Mouse (Mus musculus): ENCODE data around the gene Fbxw7.
"Not testable (repeated sequence)": the region's sequence is repeated elsewhere in the genome, so short reads cannot be mapped to it uniquely, and the experiment has no call there.

Fbxw7 gene

GRCm38 (mm10) chr3:84827617-84828016 lies 12.5 kb downstream of the Fbxw7 start:
- no peak for DNase-seq

DNA sequence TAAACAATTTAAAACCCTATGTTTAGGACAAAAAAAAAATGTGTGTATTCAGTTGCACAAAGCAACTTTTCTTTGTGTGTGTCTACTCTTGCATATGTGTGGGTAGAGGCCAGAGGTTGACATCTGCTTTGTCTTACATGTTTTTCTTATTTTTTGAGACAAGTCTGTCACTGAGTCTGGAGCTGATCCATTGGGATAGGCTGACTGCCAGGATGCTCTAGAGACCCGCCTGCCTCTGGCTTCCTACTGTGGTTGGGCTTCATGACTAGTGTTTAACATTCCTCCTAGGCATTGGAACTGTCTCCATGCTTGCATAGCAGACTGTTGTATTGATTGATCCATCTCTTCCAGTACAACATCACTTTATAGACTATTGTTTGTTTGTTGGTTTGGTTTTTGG lies 14.3 kb downstream of the Fbxw7 start:
- no peak for DNase-seq

DNA sequence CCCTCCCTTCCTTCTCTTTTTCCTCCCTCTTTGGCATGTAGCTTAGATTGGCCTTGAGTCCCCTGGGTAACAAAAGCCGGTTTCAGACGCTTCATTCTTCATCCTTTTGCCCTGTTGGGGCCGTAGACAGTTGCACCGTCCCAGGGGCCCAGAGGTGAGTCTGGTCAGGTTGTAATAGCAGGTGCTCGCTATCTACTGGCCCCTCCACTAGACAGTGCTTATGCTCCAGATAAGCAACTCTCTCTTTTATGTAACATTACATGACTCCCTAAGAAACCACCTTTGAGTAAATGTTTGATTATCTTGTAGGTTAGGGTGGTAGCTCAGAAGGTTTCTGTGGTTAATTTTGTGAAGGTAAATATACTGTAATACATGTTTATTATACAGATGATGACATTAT lies 21.0 kb downstream of the Fbxw7 start:
- DNase-seq = no peak

GRCm38 (mm10) chr3:84837984-84838383 lies 22.9 kb downstream of the Fbxw7 start:
- no peak for DNase-seq

DNA sequence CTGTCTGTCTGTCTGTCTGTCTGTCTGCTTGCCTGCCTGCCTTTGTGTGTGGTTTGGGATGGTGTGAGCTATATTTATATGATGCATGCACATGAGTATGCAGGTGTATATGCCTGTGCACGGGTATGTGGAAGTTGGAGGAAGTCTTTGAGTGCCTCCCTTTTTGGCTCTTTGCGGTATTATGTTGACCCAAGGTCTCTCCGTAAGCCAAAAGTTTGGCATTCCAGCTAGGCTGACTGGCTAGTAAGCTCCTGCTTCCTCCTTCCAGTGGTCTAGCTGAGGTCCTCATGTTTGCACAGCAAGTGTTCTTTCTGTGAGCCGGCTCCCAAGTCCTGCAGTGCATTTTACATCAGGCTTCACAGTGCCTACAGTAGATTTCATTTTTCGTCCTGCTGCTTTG lies 24.4 kb downstream of the Fbxw7 start:
- no peak for DNase-seq

GRCm38 (mm10) chr3:84841271-84841670 lies 26.2 kb downstream of the Fbxw7 start:
- no peak for DNase-seq

- no peak for DNase-seq
Measured at GRCm38 (mm10) chr3:84842793-84843192, 27.7 kb downstream of the Fbxw7 start.

DNA sequence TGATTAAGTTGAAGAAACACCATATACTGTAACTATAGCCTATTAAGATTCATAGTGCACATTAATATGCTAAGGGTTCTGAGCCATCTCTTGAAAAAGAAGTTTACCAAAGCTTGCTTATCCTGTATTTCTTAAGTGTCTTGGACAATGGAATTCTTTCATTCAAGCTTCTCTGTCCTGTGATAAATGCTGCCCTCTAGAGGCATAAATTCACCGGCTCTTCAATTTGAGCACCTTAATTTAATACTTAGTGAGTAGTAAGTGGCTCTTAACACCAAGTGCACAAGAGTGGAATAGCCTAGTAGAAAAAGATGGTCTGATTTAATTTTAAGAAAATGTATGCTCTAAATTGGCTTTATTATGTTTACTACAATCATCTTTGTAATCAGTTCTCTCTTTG lies 28.5 kb downstream of the Fbxw7 start:
- peak; percentile 33 to 79 for DNase-seq

DNA sequence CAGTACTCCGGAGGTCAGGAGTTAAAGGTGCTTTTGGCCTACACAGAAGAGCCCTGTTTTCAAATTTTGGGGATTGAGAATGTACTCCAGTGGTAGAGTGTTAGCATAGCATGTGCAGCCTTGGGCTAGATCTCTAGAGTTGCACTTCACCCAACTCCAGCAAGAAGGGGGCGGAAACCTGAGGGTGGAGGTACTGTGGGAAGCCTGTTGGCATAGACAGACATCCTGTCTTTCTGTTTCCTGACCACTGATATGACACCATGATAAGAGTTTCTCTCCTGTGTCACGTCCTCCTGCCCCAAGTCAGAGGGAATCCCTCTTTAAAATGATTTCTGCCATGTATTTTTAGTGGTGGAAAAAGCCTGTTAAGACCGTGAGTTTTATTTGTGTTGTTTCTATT lies 33.7 kb downstream of the Fbxw7 start:
- peak; percentile 40 to 61 for DNase-seq

- no peak for DNase-seq
Measured at GRCm38 (mm10) chr3:84850418-84850817, 35.4 kb downstream of the Fbxw7 start.

DNA sequence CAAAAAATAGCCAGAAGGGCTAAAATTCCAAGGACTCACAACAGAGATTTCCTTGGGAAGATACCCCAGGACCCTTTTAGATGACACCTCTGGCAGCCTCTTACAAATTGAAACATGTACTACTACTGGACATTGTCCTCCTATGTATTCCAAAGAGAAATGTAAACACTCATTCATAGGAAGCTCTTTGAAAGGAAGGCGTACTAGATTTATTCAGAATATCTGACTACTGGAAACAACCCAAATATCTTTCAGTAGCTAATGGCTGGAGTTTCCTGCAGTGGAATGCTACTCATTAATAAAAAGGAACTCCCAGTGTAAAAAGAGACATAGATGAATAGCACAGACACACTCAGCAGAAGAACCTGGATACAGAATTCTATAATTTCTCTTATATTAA lies 36.7 kb downstream of the Fbxw7 start:
- DNase-seq = no peak

GRCm38 (mm10) chr3:84852877-84853276 lies 37.8 kb downstream of the Fbxw7 start:
- peak; percentile 58 to 82 for DNase-seq

- DNase-seq = no peak
Measured at GRCm38 (mm10) chr3:84854440-84854839, 39.4 kb downstream of the Fbxw7 start.

DNA sequence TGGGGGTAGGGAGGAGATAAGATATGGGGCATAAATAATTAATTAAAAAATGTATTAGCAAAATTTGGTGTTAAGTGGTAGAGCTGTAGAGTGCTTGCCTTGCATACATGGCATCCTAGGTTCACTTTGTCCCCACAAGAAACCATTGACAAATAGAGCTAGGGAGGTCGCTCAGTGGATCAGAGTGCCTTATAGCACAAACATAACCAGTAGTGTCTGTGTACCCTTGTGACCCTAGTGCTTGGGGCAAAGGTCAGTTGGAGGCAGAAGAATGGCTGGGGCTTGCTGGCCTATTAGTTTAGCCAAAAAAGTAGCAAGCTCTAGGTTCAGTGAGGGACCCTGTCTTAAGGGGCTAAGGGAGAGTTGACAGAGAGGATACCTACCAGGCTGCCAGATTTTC lies 45.6 kb downstream of the Fbxw7 start:
- no peak for DNase-seq

GRCm38 (mm10) chr3:84861817-84862216 lies 46.7 kb downstream of the Fbxw7 start:
- DNase-seq = not testable (repeated sequence)

- no peak for DNase-seq
Measured at GRCm38 (mm10) chr3:84865684-84866083, 50.6 kb downstream of the Fbxw7 start.

GRCm38 (mm10) chr3:84866866-84867265 lies 51.8 kb downstream of the Fbxw7 start:
- DNase-seq = no peak

DNA sequence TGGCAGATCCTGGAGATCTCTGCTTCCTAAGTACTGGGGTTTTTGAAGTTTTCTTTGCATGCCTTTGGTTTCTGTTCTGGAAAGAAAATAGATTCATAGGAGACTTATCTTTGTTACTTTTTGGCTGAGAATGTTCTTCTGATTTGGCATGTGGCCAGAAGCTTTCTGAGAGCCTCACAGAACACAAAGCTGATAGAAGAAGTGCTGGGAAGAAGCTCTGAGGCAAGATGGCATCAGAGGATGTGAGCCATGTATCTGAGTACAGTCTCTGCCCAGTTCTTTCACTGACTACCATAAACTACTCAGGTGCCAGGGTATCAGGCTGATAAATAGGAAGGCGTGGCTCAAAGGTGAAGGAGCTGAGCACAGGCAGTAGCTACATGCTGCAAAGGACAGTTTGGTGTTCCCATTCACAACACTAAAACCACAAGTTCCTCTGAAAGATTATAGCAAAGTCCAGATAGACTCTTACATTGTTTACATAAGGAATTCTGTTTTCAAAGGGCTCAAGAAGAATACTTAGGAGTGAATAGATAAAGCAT lies 52.4 kb downstream of the Fbxw7 start:
- DNase-seq = no peak

- DNase-seq = no peak
Measured at GRCm38 (mm10) chr3:84867991-84868390, 52.9 kb downstream of the Fbxw7 start.

- DNase-seq = no peak
Measured at GRCm38 (mm10) chr3:84870126-84870525, 55.1 kb downstream of the Fbxw7 start.

GRCm38 (mm10) chr3:84875306-84875705 lies 60.2 kb downstream of the Fbxw7 start:
- DNase-seq = no peak

DNA sequence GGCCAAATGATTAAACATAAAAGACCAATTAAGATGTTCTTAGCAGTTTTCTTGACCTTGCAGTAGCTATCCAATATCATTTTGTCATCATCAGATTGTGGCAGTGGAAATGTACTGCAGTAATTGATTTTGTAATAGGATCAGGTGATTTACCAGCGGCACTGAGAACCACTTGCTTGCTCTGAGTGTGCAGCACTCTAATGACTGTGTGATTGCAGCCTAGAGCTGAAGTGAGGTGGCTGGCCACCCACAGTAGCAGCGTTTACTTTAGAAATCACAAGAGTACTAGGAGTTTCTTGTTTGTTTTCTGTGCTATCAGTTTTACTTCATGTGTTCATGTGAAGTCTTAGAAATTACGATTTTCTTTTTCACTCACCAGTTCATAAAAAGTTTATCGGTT lies 61.1 kb downstream of the Fbxw7 start:
- no peak for DNase-seq

DNA sequence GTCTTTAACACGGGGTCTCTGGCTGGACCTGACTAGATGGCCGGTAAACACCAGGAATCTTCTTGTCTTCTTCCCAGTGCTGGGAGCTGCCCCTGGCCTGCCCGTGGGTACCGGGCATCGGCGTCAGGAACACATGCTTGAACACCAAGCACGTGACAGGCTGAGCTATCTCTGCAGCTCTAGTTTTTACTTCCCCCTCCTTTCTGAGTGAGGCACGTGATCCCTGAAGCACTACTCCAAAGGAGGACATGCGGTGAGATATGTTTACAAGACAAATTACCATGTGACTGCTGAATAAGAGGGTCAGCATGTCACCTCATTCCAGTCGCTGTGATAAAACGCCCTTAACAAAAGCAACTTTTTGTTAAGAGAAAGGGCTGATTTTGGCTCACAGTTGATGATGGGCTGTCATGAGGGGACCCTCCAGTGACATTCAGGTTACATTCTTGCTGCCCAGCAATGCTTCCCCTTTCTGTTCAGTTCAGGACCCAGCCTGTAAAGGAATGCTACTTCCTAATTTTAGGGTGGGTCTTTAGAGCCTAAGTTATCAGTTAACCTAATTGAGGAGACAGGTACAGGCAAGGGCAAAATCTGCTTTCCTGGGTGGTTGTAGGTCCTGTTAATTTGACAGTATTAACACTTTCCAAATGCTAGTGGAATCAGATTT lies 68.9 kb downstream of the Fbxw7 start:
- peak in 1 of 2 experiments; percentile 15 for DNase-seq

DNA sequence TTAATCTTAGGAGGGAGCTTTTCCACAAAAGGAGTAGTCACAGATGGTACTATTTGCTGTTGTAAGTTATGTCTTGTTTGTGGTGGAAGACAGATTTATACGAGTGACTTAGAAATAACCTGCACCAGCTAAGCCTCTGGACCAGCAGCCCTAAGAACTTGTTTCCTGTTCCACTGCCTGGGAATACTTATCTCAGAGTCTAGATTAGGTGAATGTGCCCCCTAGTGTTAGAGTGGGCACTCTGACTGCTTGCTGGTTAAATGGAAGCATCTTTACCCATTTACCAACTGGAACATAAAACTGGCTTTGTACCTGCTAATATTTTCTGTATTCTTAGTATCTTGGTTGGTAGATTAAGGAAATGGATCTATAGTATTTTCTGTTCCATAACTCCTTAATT lies 74.6 kb downstream of the Fbxw7 start:
- peak in 1 of 2 experiments; percentile 40 for DNase-seq

DNA sequence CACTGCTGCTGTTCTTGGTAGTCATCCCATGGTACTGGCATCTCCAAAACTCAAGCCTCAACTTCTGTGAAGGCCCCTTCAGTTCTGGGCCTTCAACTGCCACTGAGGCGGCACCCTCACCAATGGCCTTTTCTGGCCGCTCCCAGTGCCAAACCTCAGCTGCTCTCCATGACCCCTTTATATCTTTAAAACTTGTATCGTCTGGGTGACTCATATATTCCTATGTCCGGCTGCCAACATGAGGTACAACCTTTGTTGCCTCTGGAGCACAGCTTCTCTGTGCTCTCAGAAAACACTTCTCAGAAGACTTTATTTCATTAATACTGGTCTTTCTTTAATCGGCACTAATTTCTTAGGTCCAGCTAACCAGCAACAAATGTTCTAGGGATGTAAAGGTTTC lies 75.9 kb downstream of the Fbxw7 start:
- DNase-seq = no peak
